Mouse (Mus musculus) megakaryocyte, embryonic 14.5 days (primary cell): ENCODE data around the gene Ddx42.

Experiments
- FLI1 ChIP-seq: IDR thresholded peaks from 2 replicates; pipeline ENCODE4 v1.6.1; 2012; ENCODE audit warnings: low read length, inconsistent platforms, mixed read lengths
- GATA1 ChIP-seq: IDR thresholded peaks from 3 replicates; pipeline ENCODE4 v1.6.1; 2012; ENCODE audit warnings: mixed read lengths, low read length, inconsistent platforms, borderline replicate concordance

- TF ChIP-seq GATA1 (no peak), FLI1 (no peak)
Measured at GRCm38 (mm10) chr11:106274374-106274773, 57.6 kb downstream of the Ddx42 start.
